Mouse (Mus musculus) forelimb bud, embryonic 11.5 days (tissue): ENCODE results near the gene Col12a1.
A peak's percentile ranks its signal among the peaks of the same experiment; 100 is the strongest.

ENCODE experiments used
- DNase-seq: peaks from one replicate; pipeline ENCODE4 v3.0.0-alpha.2; 2012; ENCODE audit warnings: low read depth, low spot score

Gene Col12a1

DNA sequence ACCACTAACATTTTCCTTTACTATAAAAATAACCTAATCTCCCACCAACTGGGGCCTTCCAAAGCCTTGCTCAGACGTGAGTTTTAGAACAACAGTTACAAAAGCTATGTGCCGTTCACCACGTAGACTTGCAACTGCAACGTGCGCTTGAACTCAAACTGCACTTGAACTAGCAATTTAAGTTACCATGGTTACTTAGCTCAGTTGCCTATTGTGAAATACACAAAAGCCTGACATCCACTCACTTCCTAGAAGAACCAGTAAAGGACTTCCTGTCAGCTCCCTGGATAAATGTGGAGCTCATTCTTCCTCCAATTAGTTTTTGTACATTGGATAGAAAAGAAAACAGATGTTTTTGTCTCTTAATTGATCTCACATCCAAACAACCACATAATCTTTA is 112.9 kb downstream of the Col12a1 start:
- peak; percentile 4 for DNase-seq

DNA sequence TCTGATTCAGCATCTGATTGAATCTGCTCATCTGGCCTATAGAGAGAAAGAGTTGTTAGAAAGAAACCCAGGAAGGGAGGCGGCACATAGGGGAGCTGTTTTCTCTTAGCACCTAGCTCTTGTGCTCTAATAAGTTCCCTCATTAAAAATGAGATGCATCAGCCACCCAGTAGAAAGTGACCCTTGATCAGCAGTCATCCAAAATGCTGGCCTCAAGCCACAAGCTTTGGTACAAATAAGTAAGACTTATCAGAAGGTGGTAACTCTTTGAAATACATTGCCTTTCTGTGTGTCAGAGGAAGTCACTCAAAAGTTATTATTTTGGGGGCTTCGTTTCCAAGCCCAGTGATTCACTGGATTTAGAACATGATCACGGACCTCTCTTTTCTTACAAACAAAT is 114.1 kb downstream of the Col12a1 start:
- no peak for DNase-seq

DNA sequence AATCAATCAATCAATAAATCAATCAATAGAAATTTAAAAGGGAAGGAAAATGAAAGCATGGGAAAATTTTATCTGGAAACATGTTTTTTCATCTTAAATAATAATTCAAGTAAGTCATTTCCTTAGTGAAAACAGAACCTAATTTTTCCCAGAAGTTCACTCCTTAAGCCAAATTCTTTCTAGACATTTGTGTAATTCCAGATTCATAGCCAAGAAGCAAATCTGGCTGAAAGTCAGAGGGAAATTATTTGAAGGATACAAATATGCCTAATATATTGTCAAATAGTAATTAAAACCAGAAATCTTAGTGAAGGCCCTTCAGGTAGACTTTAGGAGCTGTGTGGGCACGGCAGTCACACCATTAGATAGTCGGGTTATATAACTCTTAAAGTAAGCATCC is 115.2 kb downstream of the Col12a1 start:
- DNase-seq, result no peak

DNA sequence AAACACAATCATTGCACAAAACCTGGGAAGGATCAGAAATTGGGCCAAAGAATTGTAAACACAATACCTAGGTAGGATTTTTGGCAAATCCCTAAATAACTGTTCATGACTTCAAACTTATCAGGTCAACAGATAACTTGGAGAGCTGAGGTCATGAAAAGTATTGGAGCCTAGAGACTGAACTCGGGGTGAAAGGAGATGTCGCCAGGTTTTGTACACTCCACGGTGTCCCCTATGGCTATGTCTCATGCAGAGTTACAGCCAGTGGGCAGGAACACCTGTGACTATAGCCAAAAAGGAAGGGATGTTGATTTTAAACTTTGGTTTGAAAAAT is 118.4 kb downstream of the Col12a1 start:
- no peak for DNase-seq

DNA sequence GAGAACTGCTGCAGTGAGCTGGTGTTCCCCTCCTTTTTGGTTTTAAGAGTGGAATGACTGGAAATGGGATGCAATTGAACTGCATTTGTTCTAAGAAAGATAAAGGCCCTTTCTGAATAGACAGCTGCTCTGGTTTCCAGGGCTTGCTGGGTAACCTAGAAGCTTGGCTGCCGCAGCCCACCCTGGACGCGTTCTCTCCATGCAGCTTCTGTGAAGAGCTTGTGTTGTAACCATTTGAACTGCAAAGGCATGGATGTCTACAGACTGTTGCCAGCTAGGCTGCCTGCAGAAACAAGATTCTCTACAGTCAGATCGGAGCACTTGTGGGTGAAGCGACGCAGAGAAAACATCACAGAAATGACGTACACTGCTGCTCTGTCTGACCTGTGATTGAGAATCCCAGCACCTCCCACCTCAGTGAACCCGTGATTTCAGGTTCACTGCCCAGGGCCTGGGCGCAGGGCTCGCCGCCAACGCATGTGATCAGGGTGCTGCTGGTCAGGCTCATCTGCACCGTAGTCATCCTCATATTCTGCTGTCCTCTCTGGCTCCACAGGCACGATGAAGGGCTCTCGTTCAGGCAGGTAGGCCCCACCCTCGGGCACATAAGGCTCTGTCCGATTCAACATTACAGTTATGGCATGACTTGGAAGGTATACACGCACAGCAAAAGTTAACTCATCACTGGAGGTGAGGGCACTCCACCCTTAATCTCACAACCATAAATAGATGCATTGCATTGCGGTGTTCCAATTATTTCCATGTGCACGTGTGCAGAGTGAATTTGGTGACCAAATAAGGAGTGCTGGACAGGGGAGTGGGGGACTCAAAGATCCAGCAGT is 119.0 kb downstream of the Col12a1 start:
- no peak for DNase-seq

DNA sequence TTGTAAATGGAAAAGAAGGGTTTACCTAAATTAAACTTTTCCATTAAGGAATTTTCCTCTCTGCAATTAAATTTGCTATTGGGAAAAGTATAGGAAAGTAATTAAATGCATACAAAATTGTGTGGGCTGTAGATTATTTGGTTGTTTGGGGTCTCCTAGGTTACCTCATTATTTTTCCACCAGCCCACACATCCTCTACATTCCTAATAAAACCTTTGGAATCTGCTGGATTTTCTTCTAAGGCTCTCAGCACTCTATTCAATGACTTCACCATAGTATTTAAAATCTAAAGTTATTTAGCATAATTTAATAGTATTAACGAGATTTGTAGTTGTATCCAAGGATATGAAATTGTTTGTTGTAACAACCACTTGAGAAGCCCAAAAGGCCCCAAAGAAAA is 120.1 kb downstream of the Col12a1 start:
- no peak for DNase-seq

DNA sequence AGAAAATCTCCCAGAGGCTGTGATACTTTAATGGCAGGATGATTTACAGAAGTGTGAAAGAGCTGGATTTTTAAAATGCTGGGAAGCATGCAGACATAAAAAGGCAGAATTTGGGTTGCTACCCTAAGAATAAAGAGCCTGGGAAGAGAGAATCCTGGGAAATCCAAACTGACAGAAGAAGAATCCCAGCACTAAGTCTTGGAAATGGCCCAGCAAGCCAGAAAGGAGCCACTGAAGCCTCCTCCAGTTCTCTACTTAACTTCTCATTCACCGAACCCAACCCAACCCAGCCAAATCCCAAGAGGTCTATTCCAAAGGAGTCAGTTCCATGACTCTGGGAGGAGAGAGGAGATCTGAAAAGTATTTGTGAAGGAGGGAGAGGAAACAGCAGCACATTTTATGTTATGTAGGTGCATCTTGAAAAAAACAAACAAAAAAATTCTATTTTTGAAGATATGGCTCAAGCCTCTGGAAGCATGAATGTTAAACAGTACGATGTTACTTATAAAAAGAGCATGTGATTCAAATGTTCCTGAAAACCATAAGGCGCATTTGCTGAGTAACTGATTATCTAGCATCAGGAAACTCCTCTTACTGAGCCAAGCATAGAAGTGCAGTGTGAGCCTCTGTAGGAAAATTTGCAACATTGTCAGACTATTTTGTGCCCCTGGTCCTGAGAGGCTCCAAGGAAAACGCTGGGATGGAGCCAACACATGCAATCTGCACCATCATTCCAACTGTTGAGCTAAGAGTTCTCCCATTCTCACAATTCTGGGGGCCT is 132.0 kb downstream of the Col12a1 start:
- DNase-seq, result no peak

DNA sequence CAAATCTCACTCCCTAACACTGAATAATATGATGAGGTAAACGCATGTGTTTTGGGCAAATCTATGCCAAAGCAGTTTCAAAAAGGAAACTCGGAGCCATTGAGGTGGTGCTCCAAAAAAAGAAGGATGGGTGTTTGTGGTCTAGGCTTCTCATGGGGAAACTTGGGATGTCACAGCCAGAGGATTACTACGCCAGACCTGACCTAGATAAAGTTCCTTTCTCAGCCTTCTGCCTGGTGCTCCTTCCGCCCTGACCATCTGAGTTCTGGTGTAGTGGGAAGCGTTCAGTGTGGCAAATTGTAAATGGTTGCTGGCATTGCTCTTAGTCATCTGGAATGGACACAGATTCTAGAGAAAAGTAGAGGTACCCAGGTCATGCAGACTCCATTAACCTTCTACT is 151.8 kb downstream of the Col12a1 start:
- no peak for DNase-seq

DNA sequence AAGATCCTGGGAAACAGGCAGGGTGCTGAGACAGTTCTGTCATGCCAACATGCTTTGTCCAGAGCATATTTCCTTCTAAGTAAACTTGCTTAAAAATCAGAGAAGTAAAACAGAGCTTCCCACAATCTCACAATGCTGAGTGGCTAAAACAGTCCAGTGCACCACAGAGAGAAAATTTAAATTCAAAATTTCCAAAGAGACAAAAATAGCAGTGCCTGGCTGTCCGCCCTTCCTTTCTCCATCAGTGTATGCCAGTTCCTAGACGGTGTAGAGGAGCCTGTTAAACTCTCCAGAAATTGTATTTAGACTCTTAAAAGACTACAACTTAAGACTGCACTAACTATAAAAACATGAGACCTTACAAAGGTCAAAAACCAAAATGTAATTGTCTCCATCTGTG is 165.3 kb downstream of the Col12a1 start:
- DNase-seq, result no peak
